Mouse (Mus musculus) erythroblast, embryonic 14.5 days (primary cell): Measurements from ENCODE around the gene Ptprn.

Experiments used
- GATA1 ChIP-seq: IDR thresholded peaks from 2 replicates; pipeline ENCODE4 v1.6.1; 2012; ENCODE audit warnings: low read length, inconsistent platforms, mixed read lengths
- TAL1 ChIP-seq: IDR thresholded peaks from 3 replicates; pipeline ENCODE4 v1.6.1; 2012; ENCODE audit warnings: low read length, inconsistent platforms, mixed read lengths

GRCm38 (mm10) chr1:75292476-75293330 is 28.4 kb upstream of the Ptprn start:
- TF ChIP-seq TAL1 = no peak
- TF ChIP-seq GATA1 = no peak
